Mouse (Mus musculus): ENCODE measurements around the gene Dnah14.

Gene Dnah14

DNA sequence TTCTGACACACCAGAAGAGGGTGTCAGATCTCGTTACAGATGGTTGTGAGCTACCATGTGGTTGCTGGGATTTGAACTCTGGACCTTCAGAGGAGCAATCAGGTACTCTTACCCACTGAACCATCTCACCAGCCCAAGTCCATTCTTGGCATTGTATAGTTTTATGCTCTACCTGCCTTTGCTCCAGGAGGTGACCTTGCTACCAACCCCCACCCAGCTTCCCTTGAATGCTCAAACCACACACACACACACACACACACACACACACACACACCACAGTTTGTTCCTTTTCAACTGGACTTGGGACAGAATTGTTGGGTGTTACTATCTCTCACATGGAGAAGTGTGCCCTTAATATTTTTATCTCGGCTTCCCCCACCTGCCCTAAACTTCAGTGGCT, 280.0 kb downstream of the Dnah14 start:
- no peak for DNase-seq

DNA sequence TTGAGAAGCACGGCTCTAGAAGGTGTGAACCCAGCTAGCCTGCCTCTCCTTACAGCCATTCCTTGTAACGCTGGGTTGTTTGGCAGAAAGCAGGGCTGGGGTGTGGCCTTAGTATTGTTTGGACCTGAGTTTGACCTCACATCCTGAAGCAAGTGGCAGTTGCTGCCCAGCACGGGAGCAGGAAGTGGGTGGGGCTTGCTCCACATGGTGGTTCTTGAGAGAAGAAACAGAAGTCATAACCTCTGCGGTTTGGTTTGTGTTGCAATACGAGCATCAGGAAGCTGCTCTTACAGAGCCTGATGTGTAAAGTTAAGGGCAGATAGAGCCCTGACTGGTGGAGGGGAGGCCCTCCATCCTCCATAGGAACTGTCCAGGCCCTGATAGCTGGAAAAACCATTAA, 284.3 kb downstream of the Dnah14 start:
- DNase-seq, result peak; percentile 82 to 87

DNA sequence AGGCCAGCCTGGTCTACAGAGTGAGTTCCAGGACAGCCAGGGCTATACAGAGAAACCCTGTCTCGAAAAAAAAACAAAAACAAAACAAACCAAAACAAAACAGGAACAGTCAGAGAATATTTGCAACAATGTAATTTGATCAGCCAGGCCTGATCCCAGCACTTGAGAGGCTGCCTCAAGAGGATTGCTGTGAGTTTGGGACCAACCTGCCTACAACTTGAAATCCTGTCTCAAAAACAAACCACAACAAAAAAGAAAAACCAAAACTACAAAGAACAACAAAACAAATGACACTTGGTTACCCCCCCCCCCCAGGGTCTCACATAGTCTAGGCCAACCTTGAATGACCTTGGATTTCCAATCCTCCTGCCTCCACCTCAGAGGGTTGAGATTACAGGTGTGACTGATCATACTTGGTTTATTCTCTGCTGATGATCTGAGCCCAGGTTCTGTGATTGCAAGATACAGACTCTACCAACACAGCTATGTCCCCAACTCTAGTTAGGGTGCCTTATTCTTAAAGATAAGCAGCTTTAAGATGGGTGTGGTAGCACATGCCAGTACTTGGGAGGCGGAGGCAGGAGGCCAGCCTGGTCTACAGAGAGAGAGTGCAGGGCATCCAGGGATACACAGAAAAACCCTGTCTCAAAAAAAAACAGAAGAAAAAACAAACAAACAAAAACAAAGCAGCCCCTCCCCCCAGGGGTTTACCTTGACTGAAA, 285.0 kb downstream of the Dnah14 start:
- DNase-seq, result no peak

DNA sequence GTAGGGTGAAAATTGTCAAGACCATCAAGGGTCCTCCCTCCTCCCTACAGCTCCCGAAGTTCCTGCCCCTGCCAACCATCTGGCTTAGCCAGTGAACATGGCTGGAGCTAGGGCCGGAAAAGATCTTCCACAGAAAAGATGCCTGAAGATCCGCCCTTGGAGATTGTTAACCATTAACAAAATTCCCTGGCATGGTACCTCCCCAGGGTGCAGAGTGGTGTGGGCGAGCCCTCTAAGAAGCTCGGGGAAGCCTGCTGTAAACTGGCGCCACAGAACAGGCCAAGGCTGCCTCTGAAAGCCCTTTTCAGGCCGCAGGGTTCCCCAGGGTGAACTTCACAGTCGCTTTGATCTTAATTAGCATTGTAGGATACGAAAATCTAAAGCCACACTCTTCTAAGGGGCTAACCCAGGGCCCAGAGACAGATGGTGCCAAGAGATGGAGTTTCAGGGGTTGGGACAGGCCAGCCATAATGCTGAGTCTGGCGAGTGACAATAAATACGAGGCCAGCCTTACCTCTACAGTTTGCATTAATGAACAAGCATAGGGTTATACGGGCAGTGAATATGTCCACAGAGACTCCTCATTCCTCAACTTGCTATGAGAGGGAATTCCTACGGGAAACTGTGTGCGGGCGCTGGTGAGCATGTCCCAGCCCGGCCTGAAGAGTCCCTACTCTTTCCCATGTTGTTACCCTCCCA, 286.5 kb downstream of the Dnah14 start:
- DNase-seq, result no peak

DNA sequence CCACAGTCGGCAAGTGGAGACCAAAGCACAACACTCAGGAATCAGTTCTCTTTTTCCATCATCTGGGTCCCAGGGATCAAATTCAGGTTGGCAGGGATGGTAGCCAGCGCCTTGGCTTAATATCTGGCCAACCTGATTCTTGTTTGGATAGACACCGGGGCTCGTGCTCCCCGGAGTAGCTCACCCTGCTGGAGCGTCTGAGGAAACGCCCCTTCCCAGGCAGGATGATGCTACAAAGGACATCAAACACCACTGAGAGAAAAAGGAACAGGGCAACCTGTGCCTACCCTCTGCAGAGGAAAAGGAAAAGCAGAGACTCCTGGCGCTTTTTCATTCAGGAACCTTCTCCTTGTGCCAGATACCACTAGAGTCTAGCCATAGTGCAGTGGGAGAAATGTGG, 287.1 kb downstream of the Dnah14 start:
- no peak for DNase-seq

Measured in spleen, adult 18-20 months (tissue).